Mouse (Mus musculus): ENCODE results near the gene Ndufaf5. TPM values are rescaled to one million over a fixed set of nuclear protein-coding genes. Genes with fewer than 3 reads are reported as not detected.

Gene Ndufaf5
- total RNA-seq, 2 experiments from 2014 or later: 40.5 to 44.2 TPM

Other genes with a start within 250 kb of the Ndufaf5 start
- gene Tasp1, start 103.8 kb upstream of the Ndufaf5 start, total RNA-seq (2021): 1 to 10 TPM; 5.2 TPM
- gene Gm17374, start 18.6 kb upstream of the Ndufaf5 start, total RNA-seq (2021): not detected
- gene Esf1, start 85 bp upstream of the Ndufaf5 start, total RNA-seq (2021): 10 to 100 TPM; 11.9 TPM
- gene Sel1l2, start 219.1 kb downstream of the Ndufaf5 start, total RNA-seq (2021): under 1 TPM in 1 of 2 experiments, not detected in 1; 0.19 TPM
- gene Macrod2, start 224.7 kb downstream of the Ndufaf5 start, total RNA-seq (2021): 10 to 100 TPM; 16.6 to 19.0 TPM